Mouse (Mus musculus) E14TG2a.4 (cell line): ENCODE results near the gene 2310011J03Rik.
A peak's percentile ranks its signal among the peaks of the same experiment; 100 is the strongest.
"Not testable (repeated sequence)": the region's sequence is repeated elsewhere in the genome, so short reads cannot be mapped to it uniquely, and the experiment has no call there.

Source experiments
- H3K27me3 ChIP-seq: 2 replicates; pipeline ENCODE4 v1.6.1; 2014; ENCODE audit warnings: low read length, control low read depth; ENCODE audit not compliant: insufficient read depth
- H3K36me3 ChIP-seq: 2 replicates; pipeline ENCODE4 v1.6.1; 2014; ENCODE audit warnings: low read length, control low read depth; ENCODE audit not compliant: insufficient read depth
- H3K4me1 ChIP-seq: replicated peaks from 2 replicates; pipeline ENCODE4 v1.6.1; 2014; ENCODE audit warnings: low read depth, low read length, control low read depth
- H3K4me3 ChIP-seq: replicated peaks from 2 replicates; pipeline ENCODE4 v1.5.1; 2014; ENCODE audit warnings: mild to moderate bottlenecking, low read length
- H3K9me3 ChIP-seq: 2 replicates; pipeline ENCODE4 v1.6.1; 2014; ENCODE audit warnings: low read length, control low read depth
- CTCF ChIP-seq: conservative IDR thresholded peaks from 2 replicates; pipeline ENCODE4 v1.5.1; 2014; ENCODE audit warnings: low read length
- NANOG ChIP-seq: IDR thresholded peaks from 2 replicates; pipeline ENCODE4 v1.6.1; 2014; ENCODE audit warnings: borderline replicate concordance, low read length, mixed read lengths
- POU5F1 ChIP-seq: IDR thresholded peaks from 2 replicates; pipeline ENCODE4 v1.6.1; 2014; ENCODE audit warnings: low read length, borderline replicate concordance

Gene 2310011J03Rik

DNA sequence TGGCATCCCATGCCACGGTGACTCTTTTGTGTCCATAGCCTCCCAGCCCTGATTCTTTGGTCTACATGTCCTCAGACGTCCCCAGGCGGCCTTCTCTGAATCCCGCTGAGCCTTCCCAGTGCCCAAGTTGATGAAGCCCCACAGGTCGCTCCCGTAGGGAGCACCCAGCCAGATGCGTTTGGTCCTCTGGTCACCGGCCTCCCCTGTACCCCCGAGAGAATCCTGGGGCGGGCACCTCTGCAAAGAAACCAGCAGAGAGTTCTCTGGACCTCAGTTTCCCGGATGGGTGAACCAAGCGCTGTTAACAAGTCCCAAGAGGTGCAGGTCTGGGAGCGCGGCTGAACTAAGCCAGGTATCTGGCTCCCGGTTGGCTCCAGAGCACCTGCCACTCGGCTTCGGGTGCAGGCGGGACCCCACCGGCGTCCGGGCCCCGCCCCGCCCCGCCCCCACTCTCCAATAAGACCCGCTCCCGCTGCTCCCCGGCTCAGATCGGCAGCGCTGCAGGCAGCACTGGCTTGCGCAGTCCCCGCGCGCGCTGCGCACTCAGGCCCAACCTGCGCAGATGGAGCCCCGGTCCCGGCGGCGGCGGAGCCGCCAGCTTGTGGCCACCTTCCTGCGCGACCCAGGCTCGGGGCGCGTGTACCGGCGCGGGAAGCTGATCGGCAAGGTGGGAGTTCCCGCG is 35.8 kb upstream of the 2310011J03Rik start, which contains the start of gene Plk5:
Gene Plk5 (plus strand): TSS at position 459 of the 682 bp plus-strand sequence.
- TF ChIP-seq CTCF (no peak), POU5F1 (no peak), NANOG (no peak)
- H3K4me1 ChIP-seq: peaks cover 60% of the 10 kb centered on the region
- peaks cover 86% of the 10 kb centered on the region for H3K27me3 ChIP-seq
- no peaks in the 10 kb centered on the region for H3K36me3 ChIP-seq
- H3K4me3 ChIP-seq: peak within 1 kb of the TSS; percentile 85
- H3K9me3 ChIP-seq: no peaks in the 10 kb centered on the region

DNA sequence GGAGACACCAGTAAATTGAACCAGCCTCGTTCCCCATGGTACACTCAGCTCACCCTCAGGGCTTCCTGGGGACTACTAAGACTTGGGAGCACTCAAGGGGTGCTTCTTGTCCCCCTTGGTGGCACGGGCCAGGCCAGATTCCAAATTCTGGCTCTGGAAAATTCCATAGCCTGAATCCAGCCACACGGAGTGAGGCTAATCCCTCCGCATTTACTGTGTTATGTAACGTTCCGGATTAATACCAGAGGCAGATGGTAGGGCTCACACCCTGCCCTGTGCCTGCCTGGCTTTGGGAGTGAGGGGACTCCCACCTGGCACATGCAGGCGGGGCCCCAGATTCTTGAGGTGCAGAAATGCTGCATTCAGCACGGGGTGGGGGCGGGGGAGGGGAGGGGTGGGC is 35.1 kb upstream of the 2310011J03Rik start:
- Histone ChIP-seq H3K36me3 (no peaks in the 10 kb centered on the region), H3K4me1 (peaks cover 62% of the 10 kb centered on the region), H3K9me3 (no peaks in the 10 kb centered on the region), H3K27me3 (peaks cover 88% of the 10 kb centered on the region), H3K4me3 (no peak overlapping the region)
- no peak for TF ChIP-seq NANOG
- no peak for TF ChIP-seq CTCF
- TF ChIP-seq POU5F1: no peak

DNA sequence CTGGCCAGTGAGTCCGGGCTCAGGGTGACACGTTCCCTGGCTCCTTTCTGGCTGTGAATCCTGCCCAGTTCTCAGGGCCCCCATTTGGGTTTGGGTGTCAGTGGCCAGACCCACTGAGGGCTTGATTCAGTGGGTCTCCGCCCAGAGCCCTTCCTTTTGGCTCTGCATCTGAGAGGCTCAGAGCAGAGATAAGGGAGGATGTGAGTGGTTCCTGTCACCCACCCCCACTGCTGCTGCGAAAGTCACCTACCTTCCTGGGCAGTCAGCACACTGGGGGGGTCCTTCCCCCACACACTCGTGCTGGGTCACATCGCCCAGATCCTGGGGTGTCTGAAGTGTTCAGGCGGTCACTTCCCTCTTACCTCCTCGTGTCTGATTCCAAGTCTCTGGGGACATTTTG is 32.4 kb upstream of the 2310011J03Rik start:
- peaks cover 74% of the 10 kb centered on the region for H3K4me1 ChIP-seq
- H3K27me3 ChIP-seq: peaks cover 96% of the 10 kb centered on the region
- H3K4me3 ChIP-seq: peak overlapping the region; percentile 20
- no peaks in the 10 kb centered on the region for H3K9me3 ChIP-seq
- no peak for TF ChIP-seq NANOG
- no peak for TF ChIP-seq POU5F1
- TF ChIP-seq CTCF: no peak
- H3K36me3 ChIP-seq: no peaks in the 10 kb centered on the region

DNA sequence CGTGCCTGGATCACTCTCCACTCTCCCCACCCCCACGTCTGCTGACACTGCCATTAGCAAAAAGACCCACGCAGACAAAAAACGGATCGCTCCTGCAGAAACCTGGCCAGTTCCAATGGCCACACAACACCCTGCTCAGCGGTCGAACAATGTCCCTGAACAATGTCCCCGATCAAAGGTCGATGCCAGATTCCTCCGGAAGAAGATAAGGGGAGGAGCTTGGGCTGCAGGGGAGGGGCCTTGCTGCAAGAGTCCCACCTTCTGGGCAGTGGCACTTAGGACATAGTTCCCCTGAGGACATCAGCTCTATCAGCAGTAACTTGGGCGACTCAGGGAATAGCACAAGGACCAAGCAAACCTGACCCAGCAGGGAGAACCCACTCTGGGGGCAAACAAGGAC is 31.6 kb upstream of the 2310011J03Rik start:
- no peak for TF ChIP-seq NANOG
- Histone ChIP-seq H3K4me1 (peaks cover 73% of the 10 kb centered on the region), H3K4me3 (no peak overlapping the region), H3K27me3 (peaks cover 95% of the 10 kb centered on the region), H3K36me3 (no peaks in the 10 kb centered on the region), H3K9me3 (no peaks in the 10 kb centered on the region)

DNA sequence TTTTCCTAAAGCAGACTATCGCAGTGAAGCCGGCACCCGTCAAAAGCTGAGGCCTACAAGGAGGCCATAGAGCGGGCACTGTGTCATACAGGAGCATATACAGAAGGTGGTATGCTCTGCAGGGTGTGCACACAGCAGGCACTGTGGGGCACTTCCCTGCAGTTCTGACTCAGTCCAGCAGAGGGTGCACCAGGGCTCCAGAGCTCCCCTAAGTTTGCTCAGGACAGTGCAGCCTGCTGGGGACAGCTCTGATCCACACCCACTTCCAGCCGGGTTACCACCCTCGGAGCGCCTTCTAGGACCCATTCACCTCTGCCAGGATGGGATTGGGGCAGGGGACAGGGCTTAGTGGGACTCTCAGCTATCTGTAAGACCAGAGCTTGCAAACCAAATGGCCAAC is 30.0 kb upstream of the 2310011J03Rik start:
- no peak for TF ChIP-seq POU5F1
- TF ChIP-seq CTCF: peak; percentile 95
- Histone ChIP-seq H3K9me3 (no peaks in the 10 kb centered on the region), H3K27me3 (peaks cover 89% of the 10 kb centered on the region), H3K36me3 (no peaks in the 10 kb centered on the region), H3K4me3 (no peak overlapping the region), H3K4me1 (peaks cover 74% of the 10 kb centered on the region)

DNA sequence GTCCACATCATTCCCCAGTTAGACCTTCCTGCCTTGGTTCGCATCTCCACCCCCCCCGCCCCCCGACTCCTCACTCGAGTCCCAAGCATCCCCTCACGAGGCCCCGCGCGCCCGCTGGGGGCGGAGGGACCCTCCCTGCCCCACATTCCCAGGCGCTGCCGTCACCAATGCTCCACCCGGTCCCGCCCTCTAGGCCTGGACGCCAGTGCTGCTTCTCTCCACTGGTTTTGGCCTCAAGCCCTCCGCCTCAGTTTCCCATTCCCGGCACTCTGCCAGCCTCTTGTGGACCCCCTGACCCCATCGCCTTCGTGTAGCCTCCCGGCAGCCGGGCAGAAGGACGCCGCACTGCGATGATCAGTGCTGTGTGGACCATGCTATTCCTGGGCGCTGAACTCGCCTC is 28.6 kb upstream of the 2310011J03Rik start:
- Histone ChIP-seq H3K36me3 (no peaks in the 10 kb centered on the region), H3K4me3 (peak overlapping the region; percentile 77), H3K9me3 (no peaks in the 10 kb centered on the region), H3K27me3 (peaks cover 83% of the 10 kb centered on the region), H3K4me1 (peaks cover 85% of the 10 kb centered on the region)
- TF ChIP-seq NANOG (no peak), CTCF (0 out of 2 replicates have a peak, but pooled peaks have one; percentile 4), POU5F1 (no peak)

DNA sequence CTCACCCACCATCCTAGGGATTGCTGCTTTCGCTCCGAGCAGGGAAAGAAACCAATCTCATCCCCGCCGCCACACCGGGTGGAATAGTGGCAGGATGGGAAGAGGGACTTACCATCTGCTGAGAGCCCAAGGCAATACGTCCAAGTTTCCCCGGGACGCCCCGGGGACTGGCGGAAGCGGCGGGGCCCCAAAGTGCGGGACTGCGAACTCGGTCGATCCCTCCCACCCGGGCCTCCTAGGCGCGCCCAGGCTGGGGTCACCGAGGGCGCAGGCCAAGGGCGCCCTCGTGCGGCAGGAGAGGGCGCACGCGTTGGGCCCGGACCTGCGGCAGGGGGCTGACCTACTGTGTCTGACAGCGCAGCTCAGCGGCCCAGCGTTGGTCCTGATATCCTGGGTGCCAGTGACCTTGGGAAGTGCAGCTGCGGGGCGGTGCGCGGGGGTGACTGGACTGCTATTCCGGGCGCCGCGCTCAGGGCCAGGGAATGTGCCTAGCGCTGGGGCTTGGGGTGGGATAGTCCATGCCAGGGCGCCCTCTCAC is 28.0 kb upstream of the 2310011J03Rik start, which contains the start of gene Adamtsl5:
Gene Adamtsl5 (minus strand): TSS at position 169 of the 538 bp plus-strand sequence.
- Histone ChIP-seq H3K4me3 (peak within 1 kb of the TSS; percentile 77), H3K4me1 (peaks cover 88% of the 10 kb centered on the region), H3K36me3 (no peaks in the 10 kb centered on the region), H3K9me3 (no peaks in the 10 kb centered on the region), H3K27me3 (peaks cover 76% of the 10 kb centered on the region)
- no peak for TF ChIP-seq NANOG
- TF ChIP-seq CTCF: no peak
- no peak for TF ChIP-seq POU5F1

DNA sequence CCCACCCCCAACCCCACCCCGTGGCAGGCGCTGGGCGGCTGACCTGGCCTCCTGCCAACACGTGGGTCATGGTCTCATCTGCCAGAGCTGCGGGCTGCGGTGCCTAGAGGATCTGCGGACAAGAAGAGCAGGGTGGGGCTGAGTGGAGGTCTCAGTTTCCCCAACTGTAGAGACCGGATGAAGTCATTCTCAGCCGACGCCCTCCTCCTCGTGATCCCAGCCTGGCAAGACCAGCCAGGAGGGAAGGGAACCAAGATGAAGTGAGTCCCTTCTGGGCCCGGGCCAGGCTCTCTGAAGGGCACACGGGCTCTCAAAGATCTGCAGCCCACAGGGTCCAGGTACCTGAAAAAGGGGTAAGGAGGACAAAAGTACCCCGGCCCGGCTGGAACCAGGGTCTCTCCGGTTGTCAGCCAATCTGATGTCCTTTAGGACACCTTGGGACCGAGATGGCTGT is 27.2 kb upstream of the 2310011J03Rik start:
- Histone ChIP-seq H3K36me3 (no peaks in the 10 kb centered on the region), H3K27me3 (peaks cover 71% of the 10 kb centered on the region), H3K9me3 (no peaks in the 10 kb centered on the region), H3K4me3 (peak overlapping the region; percentile 77), H3K4me1 (peaks cover 85% of the 10 kb centered on the region)
- no peak for TF ChIP-seq POU5F1
- TF ChIP-seq NANOG: no peak
- TF ChIP-seq CTCF: no peak

DNA sequence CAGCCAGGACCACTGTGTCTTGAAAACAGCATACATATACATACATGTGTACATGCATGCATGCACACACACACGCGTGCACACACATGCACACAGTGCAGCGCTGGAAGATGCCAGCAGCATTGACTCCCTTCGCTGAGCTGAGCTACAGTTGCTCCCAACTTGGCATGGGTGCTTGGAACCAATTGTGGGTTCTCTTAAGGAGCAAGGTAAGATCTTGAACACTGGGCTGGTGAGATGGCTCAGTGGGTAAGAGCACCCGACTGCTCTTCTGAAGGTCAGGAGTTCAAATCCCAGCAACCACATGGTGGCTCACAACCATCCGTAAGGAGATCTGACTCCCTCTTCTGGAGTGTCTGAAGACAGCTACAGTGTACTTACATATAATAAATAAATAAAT is 25.6 kb upstream of the 2310011J03Rik start:
- not testable (repeated sequence) for H3K36me3 ChIP-seq, H3K9me3 ChIP-seq, H3K4me3 ChIP-seq
- peaks cover 85% of the 10 kb centered on the region for H3K4me1 ChIP-seq
- peaks cover 71% of the 10 kb centered on the region for H3K27me3 ChIP-seq
